Mouse (Mus musculus) neural tube, embryonic 14.5 days (tissue): ENCODE data around the gene Pik3cg. TPM values are rescaled to one million over a fixed set of nuclear protein-coding genes. Genes with fewer than 3 reads are reported as not detected.

Experiments used
- ATAC-seq: fragments of 200-750 bp; cut with Nextera tagmentation; 2 replicates; pipeline ENCODE4 v1.8.0; 2017; ENCODE audit warnings: low read depth, mild to moderate bottlenecking, moderate TSS enrichment, moderate library complexity
- H3K27ac ChIP-seq: fragments of 300-500 bp; sonication (generic); 2 replicates; pipeline ENCODE4 v1.5.1; 2014; ENCODE audit warnings: low read depth, mild to moderate bottlenecking, control low read depth, low read length, moderate library complexity, mixed read lengths
- H3K27me3 ChIP-seq: fragments of 300-500 bp; sonication (generic); 2 replicates; pipeline ENCODE4 v1.6.1; 2014; ENCODE audit warnings: low read length; ENCODE audit not compliant: control insufficient read depth, insufficient read depth
- H3K36me3 ChIP-seq: fragments of 300-500 bp; sonication (generic); 2 replicates; pipeline ENCODE4 v1.6.1; 2014; ENCODE audit warnings: low read length, mixed read lengths; ENCODE audit not compliant: control insufficient read depth, insufficient read depth
- H3K4me1 ChIP-seq: fragments of 300-500 bp; sonication (generic); 2 replicates; pipeline ENCODE4 v1.6.1; 2014; ENCODE audit warnings: low read length; ENCODE audit not compliant: control insufficient read depth, insufficient read depth
- H3K4me2 ChIP-seq: fragments of 300-500 bp; sonication (generic); 2 replicates; pipeline ENCODE4 v1.6.1; 2014; ENCODE audit warnings: mild to moderate bottlenecking, low read depth, low read length, control low read depth
- H3K4me3 ChIP-seq: fragments of 300-500 bp; sonication (generic); 2 replicates; pipeline ENCODE4 v1.5.1; 2014; ENCODE audit warnings: low read depth, low read length, control low read depth, mixed read lengths
- H3K9ac ChIP-seq: fragments of 300-500 bp; sonication (generic); replicated peaks from 2 replicates; pipeline ENCODE4 v1.6.1; 2014; ENCODE audit warnings: low read depth, mild to moderate bottlenecking, control low read depth, low read length, mixed read lengths
- H3K9me3 ChIP-seq: fragments of 300-500 bp; sonication (generic); 2 replicates; pipeline ENCODE4 v1.6.1; 2016; ENCODE audit warnings: low read length; ENCODE audit not compliant: control insufficient read depth
- WGBS: fragments of 180-500 bp; shearing (Covaris S2); extraction: QIAGEN DNeasy Blood & Tissue Kit; methylation state at CpG from one replicate; pipeline ENCODE4 v1.1.7; 2014; 5-methylcytosine and 5-hydroxymethylcytosine counted together
- polyA plus RNA-seq: library from polyadenylated mRNA; unstranded; fragments of >200 nt; fragmentation: Nextera tagmentation; extraction: Ambion mirVana; gene quantifications from 2 replicates; pipeline ENCODE4 v1.2.1, GENCODE M21; 2014

Gene Pik3cg
- polyA plus RNA-seq, 1 experiment from 2014 or later, result 0.88 TPM

DNA sequence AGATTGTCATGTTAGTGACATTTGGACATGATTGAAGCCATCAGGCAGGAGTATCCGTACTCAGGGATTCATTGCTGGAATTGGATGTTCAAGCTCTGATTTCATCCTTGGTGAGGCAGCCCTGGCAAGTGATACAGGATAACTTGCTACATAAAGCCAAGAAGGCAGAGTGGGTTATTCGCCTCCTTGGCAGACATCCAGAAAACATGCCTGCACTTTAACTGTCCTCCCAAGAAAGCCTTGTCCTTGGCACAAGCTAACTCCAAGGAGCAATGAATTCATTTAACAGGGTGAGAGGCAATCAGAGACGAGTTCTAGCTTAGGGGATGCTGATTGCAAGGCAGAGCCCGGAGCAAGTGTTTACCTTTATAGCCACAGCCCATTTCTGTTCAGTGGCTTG, 25.4 kb upstream of the Pik3cg start:
- Histone ChIP-seq H3K4me1 (no peaks in the 10 kb centered on the region), H3K4me3 (no peak overlapping the region)
- 65% methylated on average over 4 of the region's 4 CpGs for WGBS

GRCm38 (mm10) chr12:32231398-32231797, 22.9 kb upstream of the Pik3cg start:
- Histone ChIP-seq H3K27me3 (no peaks in the 10 kb centered on the region), H3K36me3 (no peaks in the 10 kb centered on the region), H3K9ac (no peak overlapping the region), H3K4me2 (no peak overlapping the region), H3K9me3 (no peaks in the 10 kb centered on the region), H3K27ac (no peak overlapping the region), H3K4me3 (no peak overlapping the region), H3K4me1 (no peaks in the 10 kb centered on the region)
- no peak for ATAC-seq
- WGBS, result 92% methylated on average over 1 of the region's 1 CpGs

More for the DNA sequence above, 25.4 kb upstream of the Pik3cg start:
- H3K27me3 ChIP-seq, result no peaks in the 10 kb centered on the region
- no peak overlapping the region for H3K4me2 ChIP-seq
- no peak overlapping the region for H3K9ac ChIP-seq
- no peaks in the 10 kb centered on the region for H3K9me3 ChIP-seq
- H3K27ac ChIP-seq, result no peak overlapping the region
- ATAC-seq, result no peak
- H3K36me3 ChIP-seq, result no peaks in the 10 kb centered on the region

GRCm38 (mm10) chr12:32223629-32224028, 15.2 kb upstream of the Pik3cg start:
- H3K4me3 ChIP-seq, result no peak overlapping the region
- WGBS, result 97% methylated on average over 1 of the region's 1 CpGs
- no peaks in the 10 kb centered on the region for H3K27me3 ChIP-seq
- no peak overlapping the region for H3K9ac ChIP-seq
- no peak overlapping the region for H3K27ac ChIP-seq
- no peaks in the 10 kb centered on the region for H3K4me1 ChIP-seq
- no peak for ATAC-seq
- H3K4me2 ChIP-seq, result no peak overlapping the region
- H3K36me3 ChIP-seq, result no peaks in the 10 kb centered on the region
- H3K9me3 ChIP-seq, result no peaks in the 10 kb centered on the region

- H3K9ac ChIP-seq, result no peak overlapping the region
- H3K27ac ChIP-seq, result no peak overlapping the region
- H3K36me3 ChIP-seq, result no peaks in the 10 kb centered on the region
- no peaks in the 10 kb centered on the region for H3K9me3 ChIP-seq
- ATAC-seq, result no peak
- no peak overlapping the region for H3K4me2 ChIP-seq
- H3K4me3 ChIP-seq, result no peak overlapping the region
- 91% methylated on average over 7 of the region's 7 CpGs for WGBS
- H3K27me3 ChIP-seq, result no peaks in the 10 kb centered on the region
- H3K4me1 ChIP-seq, result no peaks in the 10 kb centered on the region
Measured at GRCm38 (mm10) chr12:32222758-32223385, 14.4 kb upstream of the Pik3cg start.

DNA sequence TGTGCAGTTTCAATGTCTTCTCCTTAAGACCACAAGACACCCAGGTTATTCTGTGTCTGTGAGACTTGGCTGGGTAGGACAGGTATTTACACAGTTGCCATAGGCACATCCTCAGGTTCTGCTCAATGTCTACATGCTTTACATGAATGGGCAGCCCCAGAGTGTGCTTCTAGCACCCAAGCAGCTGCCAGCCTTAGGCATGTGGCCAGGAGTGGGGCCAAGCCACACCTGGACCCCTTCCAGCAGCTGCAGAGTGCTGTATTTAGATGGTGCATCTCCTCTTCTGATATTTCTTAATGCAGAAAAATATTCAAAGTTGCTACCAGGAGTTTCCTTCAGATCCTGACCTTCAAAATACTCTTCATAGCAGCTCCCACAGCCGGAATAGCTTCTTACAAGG, 11.9 kb upstream of the Pik3cg start:
- H3K9ac ChIP-seq, result no peak overlapping the region
- no peak overlapping the region for H3K4me2 ChIP-seq
- no peaks in the 10 kb centered on the region for H3K4me1 ChIP-seq
- no peak overlapping the region for H3K27ac ChIP-seq
- no peaks in the 10 kb centered on the region for H3K9me3 ChIP-seq
- H3K27me3 ChIP-seq, result no peaks in the 10 kb centered on the region
- H3K4me3 ChIP-seq, result no peak overlapping the region
- H3K36me3 ChIP-seq, result no peaks in the 10 kb centered on the region
- no peak for ATAC-seq
- 97% methylated on average over 1 of the region's 1 CpGs for WGBS

DNA sequence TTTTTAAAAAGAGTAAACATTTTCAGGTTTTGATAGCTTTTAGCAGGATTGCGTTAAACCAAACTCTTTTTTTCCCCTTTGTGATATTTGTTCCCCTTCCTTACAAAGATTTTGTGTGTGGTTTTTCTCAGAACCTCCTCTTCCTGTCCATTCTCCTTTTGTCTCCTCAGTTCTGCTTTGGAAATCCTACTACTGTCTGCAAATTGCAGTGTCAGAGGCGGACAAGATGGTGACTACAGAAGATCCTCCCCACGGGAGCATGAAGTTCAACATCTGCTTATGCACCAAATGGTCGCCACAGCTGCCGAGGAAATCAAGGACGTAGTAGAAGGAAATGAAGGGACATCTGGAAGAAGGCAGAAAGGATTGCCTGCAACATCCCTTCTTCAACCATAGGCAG, 6.7 kb upstream of the Pik3cg start:
- Histone ChIP-seq H3K27me3 (no peaks in the 10 kb centered on the region), H3K4me3 (no peak overlapping the region), H3K36me3 (no peaks in the 10 kb centered on the region), H3K4me1 (no peaks in the 10 kb centered on the region), H3K9me3 (no peaks in the 10 kb centered on the region), H3K4me2 (no peak overlapping the region), H3K9ac (no peak overlapping the region), H3K27ac (no peak overlapping the region)
- WGBS, result 89% methylated on average over 6 of the region's 6 CpGs
- no peak for ATAC-seq

DNA sequence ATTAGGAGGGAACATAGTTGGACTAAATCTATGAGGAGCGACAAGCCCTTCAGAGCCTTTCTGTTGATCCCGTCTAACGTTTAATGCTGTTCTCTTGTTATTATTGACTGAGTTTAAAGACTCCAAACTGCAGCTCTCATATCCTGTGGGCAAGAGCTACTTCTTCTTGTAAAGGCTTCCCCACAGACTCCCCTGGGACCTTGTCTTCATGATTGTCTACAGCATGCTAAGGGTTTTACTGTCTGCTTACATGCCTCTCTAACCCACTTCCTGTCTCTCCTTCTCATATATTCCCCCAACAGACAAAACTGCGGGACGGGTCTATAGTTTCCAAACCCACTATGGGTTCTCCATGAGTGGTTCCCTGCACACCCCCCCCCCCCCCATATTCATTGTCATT, 4.2 kb upstream of the Pik3cg start:
- Histone ChIP-seq H3K27ac (no peak overlapping the region), H3K9ac (no peak overlapping the region), H3K9me3 (no peaks in the 10 kb centered on the region), H3K4me3 (no peak overlapping the region), H3K36me3 (no peaks in the 10 kb centered on the region), H3K4me1 (no peaks in the 10 kb centered on the region), H3K27me3 (no peaks in the 10 kb centered on the region), H3K4me2 (no peak overlapping the region)
- 93% methylated on average over 5 of the region's 5 CpGs for WGBS
- no peak for ATAC-seq

GRCm38 (mm10) chr12:32212156-32212555, 3.7 kb upstream of the Pik3cg start:
- WGBS, result 90% methylated on average over 5 of the region's 5 CpGs
- H3K4me1 ChIP-seq, result no peaks in the 10 kb centered on the region
- H3K36me3 ChIP-seq, result no peaks in the 10 kb centered on the region
- no peaks in the 10 kb centered on the region for H3K9me3 ChIP-seq
- no peaks in the 10 kb centered on the region for H3K27me3 ChIP-seq
- no peak for ATAC-seq
- H3K9ac ChIP-seq, result no peak overlapping the region
- no peak overlapping the region for H3K4me3 ChIP-seq
- no peak overlapping the region for H3K27ac ChIP-seq
- no peak overlapping the region for H3K4me2 ChIP-seq

- H3K4me2 ChIP-seq, result no peak overlapping the region
- H3K27ac ChIP-seq, result 0 out of 2 replicates have a peak overlapping the region, but pooled peaks have one; percentile 16
- no peaks in the 10 kb centered on the region for H3K36me3 ChIP-seq
- peak; percentile 81 for ATAC-seq
- WGBS, result 38% methylated on average over 4 of the region's 4 CpGs
- no peaks in the 10 kb centered on the region for H3K4me1 ChIP-seq
- no peaks in the 10 kb centered on the region for H3K27me3 ChIP-seq
- H3K4me3 ChIP-seq, result no peak overlapping the region
- no peak overlapping the region for H3K9ac ChIP-seq
- no peaks in the 10 kb centered on the region for H3K9me3 ChIP-seq
Measured at GRCm38 (mm10) chr12:32211257-32211656, 2.8 kb upstream of the Pik3cg start.
